Mouse (Mus musculus) midbrain, embryonic 11.5 days (tissue): ENCODE measurements around the gene Sox30. TPM values are rescaled to one million over a fixed set of nuclear protein-coding genes. Genes with fewer than 3 reads are reported as not detected.

Source experiments
- ATAC-seq: fragments of 200-750 bp; cut with Nextera tagmentation; 2 replicates; pipeline ENCODE4 v1.8.0; 2017; ENCODE audit warnings: moderate TSS enrichment, moderate library complexity; ENCODE audit not compliant: low FRiP score
- DNase-seq: peaks from one replicate; pipeline ENCODE4 v3.0.0; 2015; ENCODE audit warnings: low spot score; ENCODE audit errors: missing footprints
- H3K27ac ChIP-seq: fragments of 300-500 bp; sonication (generic); 2 replicates; pipeline ENCODE4 v1.5.1; 2014; ENCODE audit warnings: low read depth, low read length
- H3K27me3 ChIP-seq: fragments of 300-500 bp; sonication (generic); 2 replicates; pipeline ENCODE4 v1.6.1; 2014; ENCODE audit warnings: mild to moderate bottlenecking, low read length, moderate library complexity, mixed read lengths; ENCODE audit not compliant: control insufficient read depth, insufficient read depth
- H3K36me3 ChIP-seq: fragments of 300-500 bp; sonication (generic); 2 replicates; pipeline ENCODE4 v1.6.1; 2014; ENCODE audit warnings: mild to moderate bottlenecking, low read length, moderate library complexity, mixed read lengths; ENCODE audit not compliant: control insufficient read depth, insufficient read depth
- H3K4me1 ChIP-seq: fragments of 300-500 bp; sonication (generic); 2 replicates; pipeline ENCODE4 v1.6.1; 2014; ENCODE audit warnings: low read length; ENCODE audit not compliant: control insufficient read depth, insufficient read depth
- H3K4me2 ChIP-seq: fragments of 300-500 bp; sonication (generic); 2 replicates; pipeline ENCODE4 v1.6.1; 2014; ENCODE audit warnings: mild to moderate bottlenecking, moderate library complexity
- H3K4me3 ChIP-seq: fragments of 300-500 bp; sonication (generic); 2 replicates; pipeline ENCODE4 v1.5.1; 2014; ENCODE audit warnings: low read depth, low read length
- H3K9ac ChIP-seq: fragments of 300-500 bp; sonication (generic); 2 replicates; pipeline ENCODE4 v1.6.1; 2014; ENCODE audit warnings: low read length
- H3K9me3 ChIP-seq: fragments of 300-500 bp; sonication (generic); 2 replicates; pipeline ENCODE4 v1.6.1; 2016; ENCODE audit warnings: low read length; ENCODE audit not compliant: control insufficient read depth
- whole genome bisulfite sequencing: fragments of 180-500 bp; shearing (Covaris S2); extraction: QIAGEN DNeasy Blood & Tissue Kit; methylation state at CpG from one replicate; pipeline ENCODE4 v1.1.7; 2014; 5-methylcytosine and 5-hydroxymethylcytosine counted together
- polyA plus RNA-seq: library from polyadenylated mRNA; unstranded; fragments of >200 nt; fragmentation: Nextera tagmentation; extraction: Ambion mirVana; gene quantifications from 2 replicates; pipeline ENCODE4 v1.2.1, GENCODE M21; 2014

The Sox30 gene
- polyA plus RNA-seq, 1 experiment from 2014 or later: 0.18 TPM

- no peak overlapping the region for H3K9ac ChIP-seq
- H3K4me2 ChIP-seq: no peak overlapping the region
- H3K9me3 ChIP-seq: no peaks in the 10 kb centered on the region
- WGBS: 84% methylated on average over 6 of the region's 6 CpGs
- H3K4me1 ChIP-seq: no peaks in the 10 kb centered on the region
- no peaks in the 10 kb centered on the region for H3K27me3 ChIP-seq
- H3K36me3 ChIP-seq: no peaks in the 10 kb centered on the region
- no peak overlapping the region for H3K4me3 ChIP-seq
- ATAC-seq (no peak), DNase-seq (peak; percentile 76)
- no peak overlapping the region for H3K27ac ChIP-seq
Observed at GRCm38 (mm10) chr11:46027952-46028814, 48.1 kb downstream of the Sox30 start.

GRCm38 (mm10) chr11:46029485-46029884, 49.4 kb downstream of the Sox30 start:
- no peaks in the 10 kb centered on the region for H3K4me1 ChIP-seq
- H3K4me3 ChIP-seq: no peak overlapping the region
- no peaks in the 10 kb centered on the region for H3K27me3 ChIP-seq
- no peak overlapping the region for H3K27ac ChIP-seq
- H3K4me2 ChIP-seq: no peak overlapping the region
- H3K9ac ChIP-seq: no peak overlapping the region
- ATAC-seq (no peak), DNase-seq (peak; percentile 47)
- H3K36me3 ChIP-seq: no peaks in the 10 kb centered on the region
- H3K9me3 ChIP-seq: no peaks in the 10 kb centered on the region
- 83% methylated on average over 2 of the region's 2 CpGs for WGBS

GRCm38 (mm10) chr11:46030026-46030425, 49.9 kb downstream of the Sox30 start:
- ATAC-seq (no peak), DNase-seq (peak; percentile 51)
- Histone ChIP-seq H3K9ac (no peak overlapping the region), H3K4me3 (no peak overlapping the region), H3K4me2 (no peak overlapping the region), H3K27me3 (no peaks in the 10 kb centered on the region), H3K27ac (no peak overlapping the region), H3K9me3 (no peaks in the 10 kb centered on the region), H3K4me1 (no peaks in the 10 kb centered on the region), H3K36me3 (no peaks in the 10 kb centered on the region)
- 60% methylated on average over 2 of the region's 2 CpGs for WGBS

DNA sequence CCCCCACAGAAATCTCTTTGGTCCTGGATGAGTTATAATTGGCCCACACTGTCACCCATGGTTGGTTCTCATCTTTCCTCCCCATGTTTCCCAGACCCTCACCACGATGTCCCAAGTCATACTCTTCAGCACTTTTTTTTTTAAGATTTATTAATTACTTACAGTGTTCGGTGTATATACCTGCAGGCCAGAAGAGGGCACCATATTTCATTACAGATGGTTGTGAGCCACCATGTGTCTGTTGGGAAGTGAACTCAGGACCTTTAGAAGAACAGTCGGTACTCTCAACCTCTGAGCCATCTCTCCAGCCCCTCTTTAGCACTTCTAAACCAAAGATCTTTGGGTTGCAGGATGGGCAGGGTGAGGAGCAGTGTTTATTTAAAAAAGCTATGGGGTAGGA, 51.4 kb downstream of the Sox30 start:
- no peak overlapping the region for H3K9ac ChIP-seq
- 69% methylated on average over 3 of the region's 3 CpGs for WGBS
- no peaks in the 10 kb centered on the region for H3K9me3 ChIP-seq
- no peaks in the 10 kb centered on the region for H3K4me1 ChIP-seq
- no peak for ATAC-seq
- H3K27ac ChIP-seq: no peak overlapping the region
- DNase-seq: peak; percentile 17
- no peak overlapping the region for H3K4me3 ChIP-seq
- no peaks in the 10 kb centered on the region for H3K36me3 ChIP-seq
- no peak overlapping the region for H3K4me2 ChIP-seq
- H3K27me3 ChIP-seq: no peaks in the 10 kb centered on the region

DNA sequence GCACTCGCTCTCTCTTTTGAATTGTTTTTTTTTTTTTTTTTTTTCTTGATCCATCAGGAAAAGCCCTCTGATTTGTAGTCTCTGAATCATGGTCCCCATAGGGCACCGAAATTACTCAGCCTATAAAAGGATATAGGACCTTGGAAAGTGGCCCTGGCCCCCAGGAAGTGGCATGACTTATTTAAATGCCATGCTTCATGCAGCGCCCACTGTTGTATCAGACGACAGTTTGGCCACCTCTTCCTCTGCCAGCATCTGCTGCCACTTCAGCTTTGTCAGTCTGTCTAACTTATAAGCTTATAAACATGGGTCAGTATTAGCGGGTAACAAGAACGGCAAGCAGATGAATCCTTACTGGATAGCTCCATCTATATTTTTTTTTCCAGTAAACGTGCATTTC, 52.8 kb downstream of the Sox30 start:
- Histone ChIP-seq H3K36me3 (no peaks in the 10 kb centered on the region), H3K9me3 (no peaks in the 10 kb centered on the region), H3K4me2 (no peak overlapping the region), H3K4me3 (no peak overlapping the region), H3K4me1 (no peaks in the 10 kb centered on the region), H3K27me3 (no peaks in the 10 kb centered on the region), H3K9ac (no peak overlapping the region), H3K27ac (no peak overlapping the region)
- WGBS: 91% methylated on average over 7 of the region's 7 CpGs
- ATAC-seq (no peak), DNase-seq (peak; percentile 44)

GRCm38 (mm10) chr11:46036374-46036773, 56.3 kb downstream of the Sox30 start:
- H3K4me3 ChIP-seq: no peak overlapping the region
- no peaks in the 10 kb centered on the region for H3K4me1 ChIP-seq
- H3K36me3 ChIP-seq: no peaks in the 10 kb centered on the region
- no peak for DNase-seq
- H3K27me3 ChIP-seq: no peaks in the 10 kb centered on the region
- ATAC-seq: no peak
- H3K27ac ChIP-seq: no peak overlapping the region
- WGBS: 88% methylated on average over 10 of the region's 10 CpGs
- no peak overlapping the region for H3K4me2 ChIP-seq
- H3K9me3 ChIP-seq: no peaks in the 10 kb centered on the region
- no peak overlapping the region for H3K9ac ChIP-seq

DNA sequence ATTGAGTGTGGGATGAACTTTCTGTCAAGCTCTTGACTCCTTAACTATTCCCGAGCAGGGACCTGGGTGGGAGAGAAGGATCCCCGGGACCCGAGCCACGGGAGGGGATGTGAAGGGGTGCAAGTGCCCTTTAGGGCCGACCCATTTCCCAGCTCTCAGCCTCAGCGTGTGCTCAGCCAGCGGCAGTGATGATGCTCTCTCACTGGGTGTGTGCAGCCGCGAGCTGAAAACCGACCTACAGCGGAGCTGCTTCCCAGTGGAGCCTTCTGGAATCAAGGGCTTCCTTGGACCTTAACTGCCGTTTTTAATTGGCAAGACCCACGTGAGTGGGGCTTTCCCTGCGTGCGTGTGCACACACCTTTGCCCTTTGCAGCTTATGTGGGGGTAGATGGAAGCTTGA, 58.8 kb downstream of the Sox30 start:
- H3K27ac ChIP-seq: no peak overlapping the region
- no peak for ATAC-seq
- WGBS: 80% methylated on average over 15 of the region's 15 CpGs
- H3K4me1 ChIP-seq: no peaks in the 10 kb centered on the region
- no peak overlapping the region for H3K9ac ChIP-seq
- H3K4me2 ChIP-seq: no peak overlapping the region
- H3K9me3 ChIP-seq: no peaks in the 10 kb centered on the region
- H3K4me3 ChIP-seq: no peak overlapping the region
- H3K27me3 ChIP-seq: no peaks in the 10 kb centered on the region
- DNase-seq: peak; percentile 75
- no peaks in the 10 kb centered on the region for H3K36me3 ChIP-seq

GRCm38 (mm10) chr11:46039335-46039734, 59.2 kb downstream of the Sox30 start:
- no peak for DNase-seq
- 82% methylated on average over 11 of the region's 11 CpGs for WGBS
- H3K4me3 ChIP-seq: no peak overlapping the region
- H3K9ac ChIP-seq: no peak overlapping the region
- no peaks in the 10 kb centered on the region for H3K4me1 ChIP-seq
- H3K9me3 ChIP-seq: no peaks in the 10 kb centered on the region
- H3K4me2 ChIP-seq: no peak overlapping the region
- no peak overlapping the region for H3K27ac ChIP-seq
- no peak for ATAC-seq
- no peaks in the 10 kb centered on the region for H3K27me3 ChIP-seq
- H3K36me3 ChIP-seq: no peaks in the 10 kb centered on the region

DNA sequence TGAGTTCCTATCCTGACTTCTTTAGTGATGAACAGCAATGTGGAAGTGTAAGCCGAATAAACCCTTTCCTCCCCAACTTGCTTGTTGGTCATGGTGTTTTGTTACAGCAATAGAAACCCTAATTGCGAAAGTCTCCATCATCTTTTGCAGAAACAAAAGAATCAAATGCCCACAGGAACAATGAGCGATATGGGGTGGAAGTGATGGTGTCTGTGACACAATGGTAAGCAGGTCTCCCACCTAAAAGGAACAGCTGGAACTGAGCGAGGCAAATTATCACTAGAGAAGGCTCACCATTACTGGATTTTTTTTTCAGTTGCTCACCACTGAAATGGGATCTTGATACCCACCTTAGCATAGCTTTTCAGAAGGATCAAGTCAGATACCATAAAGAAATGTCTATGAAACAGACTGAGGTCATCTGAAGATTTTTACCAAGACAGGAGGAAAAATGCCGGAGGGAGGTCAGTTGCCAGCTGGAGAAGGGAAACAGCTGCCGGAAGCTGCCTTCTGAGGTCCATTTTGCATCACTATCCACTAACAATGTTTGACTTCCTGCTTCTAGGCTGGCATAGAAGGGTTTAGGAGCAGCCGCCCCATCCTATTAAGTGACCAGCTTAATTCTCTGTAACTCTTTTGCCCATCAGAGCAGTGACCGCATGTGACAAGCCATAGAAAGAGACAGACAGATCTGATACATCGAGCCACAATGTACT, 60.9 kb downstream of the Sox30 start:
- 88% methylated on average over 9 of the region's 9 CpGs for WGBS
- H3K4me2 ChIP-seq: no peak overlapping the region
- H3K36me3 ChIP-seq: no peaks in the 10 kb centered on the region
- DNase-seq (no peak), ATAC-seq (no peak)
- H3K9me3 ChIP-seq: no peaks in the 10 kb centered on the region
- no peak overlapping the region for H3K4me3 ChIP-seq
- no peaks in the 10 kb centered on the region for H3K4me1 ChIP-seq
- H3K27ac ChIP-seq: no peak overlapping the region
- H3K9ac ChIP-seq: no peak overlapping the region
- no peaks in the 10 kb centered on the region for H3K27me3 ChIP-seq
